Mouse (Mus musculus): ENCODE results near the gene Kcnj12. TPM values are rescaled to one million over a fixed set of nuclear protein-coding genes. Genes with fewer than 3 reads are reported as not detected.

Kcnj12 gene
- polyA plus RNA-seq, 1 experiment = 12.8 TPM

- H3K4me3 ChIP-seq (ENCODE audit: insufficient read depth, low read length) = no peak overlapping the region
- no peak overlapping the region for H3K27ac ChIP-seq (ENCODE audit: insufficient read depth, low read length)
- H3K4me1 ChIP-seq (ENCODE audit: control insufficient read depth, insufficient read depth, low read length) = no peaks in the 10 kb centered on the region
- TF ChIP-seq POLR2A (IDR thresholded peaks at IDR 0.05; ENCODE audit: extremely low read depth, insufficient read depth, low read length) (no peak), CTCF (IDR thresholded peaks at IDR 0.05; ENCODE audit: extremely low read depth, insufficient read depth, low read length) (no peak)
Measured at GRCm38 (mm10) chr11:60990428-60990827, 31.9 kb upstream of the Kcnj12 start.

GRCm38 (mm10) chr11:61002736-61003135 lies 19.6 kb upstream of the Kcnj12 start:
- Histone ChIP-seq H3K27ac (ENCODE audit: insufficient read depth, low read length) (no peak overlapping the region), H3K4me3 (ENCODE audit: insufficient read depth, low read length) (no peak overlapping the region), H3K4me1 (ENCODE audit: control insufficient read depth, insufficient read depth, low read length) (no peaks in the 10 kb centered on the region)
- TF ChIP-seq CTCF (IDR thresholded peaks at IDR 0.05; ENCODE audit: extremely low read depth, insufficient read depth, low read length) (no peak), POLR2A (IDR thresholded peaks at IDR 0.05; ENCODE audit: extremely low read depth, insufficient read depth, low read length) (no peak)

GRCm38 (mm10) chr11:61004046-61004445 lies 18.3 kb upstream of the Kcnj12 start:
- no peak for TF ChIP-seq CTCF (IDR thresholded peaks at IDR 0.05; ENCODE audit: extremely low read depth, insufficient read depth, low read length)
- TF ChIP-seq POLR2A (IDR thresholded peaks at IDR 0.05; ENCODE audit: extremely low read depth, insufficient read depth, low read length) = no peak
- Histone ChIP-seq H3K4me1 (ENCODE audit: control insufficient read depth, insufficient read depth, low read length) (no peaks in the 10 kb centered on the region), H3K27ac (ENCODE audit: insufficient read depth, low read length) (no peak overlapping the region), H3K4me3 (ENCODE audit: insufficient read depth, low read length) (no peak overlapping the region)

GRCm38 (mm10) chr11:61004781-61005180 lies 17.6 kb upstream of the Kcnj12 start:
- Histone ChIP-seq H3K4me3 (ENCODE audit: insufficient read depth, low read length) (no peak overlapping the region), H3K27ac (ENCODE audit: insufficient read depth, low read length) (no peak overlapping the region), H3K4me1 (ENCODE audit: control insufficient read depth, insufficient read depth, low read length) (no peaks in the 10 kb centered on the region)
- TF ChIP-seq POLR2A (IDR thresholded peaks at IDR 0.05; ENCODE audit: extremely low read depth, insufficient read depth, low read length) (no peak), CTCF (IDR thresholded peaks at IDR 0.05; ENCODE audit: extremely low read depth, insufficient read depth, low read length) (no peak)

- TF ChIP-seq CTCF (IDR thresholded peaks at IDR 0.05; ENCODE audit: extremely low read depth, insufficient read depth, low read length) (no peak), POLR2A (IDR thresholded peaks at IDR 0.05; ENCODE audit: extremely low read depth, insufficient read depth, low read length) (no peak)
- H3K27ac ChIP-seq (ENCODE audit: insufficient read depth, low read length) = no peak overlapping the region
- no peak overlapping the region for H3K4me3 ChIP-seq (ENCODE audit: insufficient read depth, low read length)
- H3K4me1 ChIP-seq (ENCODE audit: control insufficient read depth, insufficient read depth, low read length) = no peaks in the 10 kb centered on the region
Measured at GRCm38 (mm10) chr11:61005345-61005744, 17.0 kb upstream of the Kcnj12 start.

- TF ChIP-seq CTCF (IDR thresholded peaks at IDR 0.05; ENCODE audit: extremely low read depth, insufficient read depth, low read length) = no peak
- no peak for TF ChIP-seq POLR2A (IDR thresholded peaks at IDR 0.05; ENCODE audit: extremely low read depth, insufficient read depth, low read length)
- Histone ChIP-seq H3K4me3 (ENCODE audit: insufficient read depth, low read length) (no peak overlapping the region), H3K27ac (ENCODE audit: insufficient read depth, low read length) (no peak overlapping the region), H3K4me1 (ENCODE audit: control insufficient read depth, insufficient read depth, low read length) (no peaks in the 10 kb centered on the region)
Measured at GRCm38 (mm10) chr11:61011736-61012294, 10.5 kb upstream of the Kcnj12 start.

- no peak for TF ChIP-seq POLR2A (IDR thresholded peaks at IDR 0.05; ENCODE audit: extremely low read depth, insufficient read depth, low read length)
- TF ChIP-seq CTCF (IDR thresholded peaks at IDR 0.05; ENCODE audit: extremely low read depth, insufficient read depth, low read length) = no peak
- H3K4me1 ChIP-seq (ENCODE audit: control insufficient read depth, insufficient read depth, low read length) = no peaks in the 10 kb centered on the region
Measured at GRCm38 (mm10) chr11:61016866-61017398, 5.4 kb upstream of the Kcnj12 start.

GRCm38 (mm10) chr11:61021129-61021528 lies 1.2 kb upstream of the Kcnj12 start:
- H3K4me1 ChIP-seq (ENCODE audit: control insufficient read depth, insufficient read depth, low read length) = no peaks in the 10 kb centered on the region
- TF ChIP-seq CTCF (IDR thresholded peaks at IDR 0.05; ENCODE audit: extremely low read depth, insufficient read depth, low read length) (no peak), POLR2A (IDR thresholded peaks at IDR 0.05; ENCODE audit: extremely low read depth, insufficient read depth, low read length) (no peak)
- no peak overlapping the region for H3K27ac ChIP-seq (ENCODE audit: insufficient read depth, low read length)
- no peak overlapping the region; the same call in 1 of the 2 replicates for H3K4me3 ChIP-seq (ENCODE audit: insufficient read depth, low read length)

More at GRCm38 (mm10) chr11:61016866-61017398, 5.4 kb upstream of the Kcnj12 start:
- Histone ChIP-seq H3K4me3 (ENCODE audit: insufficient read depth, low read length) (no peak overlapping the region), H3K27ac (ENCODE audit: insufficient read depth, low read length) (no peak overlapping the region)

- peak overlapping the region; percentile 30; the same call in 1 of the 2 replicates for H3K27ac ChIP-seq (ENCODE audit: insufficient read depth, low read length)
- peak overlapping the region; percentile 46 for H3K4me3 ChIP-seq (ENCODE audit: insufficient read depth, low read length)
- no peaks in the 10 kb centered on the region for H3K4me1 ChIP-seq (ENCODE audit: control insufficient read depth, insufficient read depth, low read length)
- TF ChIP-seq CTCF (IDR thresholded peaks at IDR 0.05; ENCODE audit: extremely low read depth, insufficient read depth, low read length) (no peak), POLR2A (IDR thresholded peaks at IDR 0.05; ENCODE audit: extremely low read depth, insufficient read depth, low read length) (no peak)
Measured at GRCm38 (mm10) chr11:61021676-61022549, 451 bp upstream of the Kcnj12 start.

All from cortical plate, adult 2 months (tissue).